Mouse (Mus musculus) Muller cell, postnatal 12 days (primary cell): ENCODE measurements at regions not wholly inside any gene's neighbourhood (a gene's known extent, or its start where the extent isn't known, plus 50 kb on each side); places are given as distances from the start of the nearest gene placed in this dataset.
"Not testable (repeated sequence)": the region's sequence is repeated elsewhere in the genome, so short reads cannot be mapped to it uniquely, and the experiment has no call there.

Experiments
- DNase-seq: peaks from one replicate; pipeline ENCODE4 v3.0.0-alpha.2; 2015; ENCODE audit errors: inconsistent ontology term

DNA sequence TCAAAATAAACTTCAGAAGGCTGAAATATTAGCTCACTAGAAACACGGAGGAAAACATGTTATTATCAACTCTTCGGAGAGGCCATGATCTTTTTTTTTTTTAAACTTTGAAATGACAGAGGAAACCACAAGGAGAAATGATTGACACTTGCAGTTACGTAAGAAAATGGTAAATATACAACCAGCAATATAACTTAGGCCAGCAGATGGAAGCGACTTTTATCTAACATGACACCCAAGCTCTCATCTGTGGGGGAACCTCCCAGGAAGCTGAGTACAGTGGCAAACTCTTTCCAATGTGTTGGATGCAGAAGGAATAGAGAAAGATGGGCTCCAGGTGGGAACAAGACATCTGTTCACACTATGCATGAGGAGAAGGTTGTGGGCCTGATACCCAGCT is 104.2 kb downstream of the Gm5426 start:
- no peak for DNase-seq

- no peak for DNase-seq
Observed at GRCm38 (mm10) chr10:96253671-96254070, 117.3 kb downstream of the Gm5426 start.

DNA sequence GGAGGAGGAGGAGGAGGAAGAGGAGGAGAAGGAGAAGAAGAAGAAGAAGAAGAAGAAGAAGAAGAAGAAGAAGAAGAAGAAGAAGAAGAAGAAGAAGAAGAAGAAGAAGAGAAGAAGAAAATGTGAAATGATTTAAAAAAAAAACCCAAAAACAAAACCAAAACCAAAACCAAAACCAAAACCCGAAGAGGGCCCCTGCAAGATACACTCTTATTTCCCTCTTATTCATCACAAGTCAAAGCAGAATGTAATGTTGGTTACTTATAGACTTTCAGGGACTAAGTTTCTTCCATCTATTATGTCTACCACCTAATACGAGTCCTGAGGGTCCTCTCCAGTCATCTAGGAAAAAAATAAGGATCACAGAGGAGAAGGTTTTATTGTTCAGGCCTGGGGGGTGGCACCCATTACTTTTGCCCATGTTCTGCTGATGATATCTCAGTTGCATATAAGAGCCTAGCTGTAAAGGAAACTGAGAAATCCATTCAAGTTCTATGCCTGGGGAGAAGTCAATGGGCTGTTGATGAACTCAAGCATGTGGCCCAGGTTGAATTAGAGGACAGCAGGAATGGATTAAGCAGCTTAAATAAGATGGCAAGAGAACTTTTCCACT is 118.0 kb downstream of the Gm5426 start:
- no peak for DNase-seq

GRCm38 (mm10) chr10:96257935-96258334 is 121.5 kb downstream of the Gm5426 start:
- no peak for DNase-seq

GRCm38 (mm10) chr10:96259242-96259641 is 122.8 kb downstream of the Gm5426 start:
- no peak for DNase-seq

- no peak for DNase-seq
Observed at GRCm38 (mm10) chr10:96259648-96260047, 123.2 kb downstream of the Gm5426 start.

- no peak for DNase-seq
Observed at GRCm38 (mm10) chr10:96263544-96263943, 127.1 kb downstream of the Gm5426 start.

DNA sequence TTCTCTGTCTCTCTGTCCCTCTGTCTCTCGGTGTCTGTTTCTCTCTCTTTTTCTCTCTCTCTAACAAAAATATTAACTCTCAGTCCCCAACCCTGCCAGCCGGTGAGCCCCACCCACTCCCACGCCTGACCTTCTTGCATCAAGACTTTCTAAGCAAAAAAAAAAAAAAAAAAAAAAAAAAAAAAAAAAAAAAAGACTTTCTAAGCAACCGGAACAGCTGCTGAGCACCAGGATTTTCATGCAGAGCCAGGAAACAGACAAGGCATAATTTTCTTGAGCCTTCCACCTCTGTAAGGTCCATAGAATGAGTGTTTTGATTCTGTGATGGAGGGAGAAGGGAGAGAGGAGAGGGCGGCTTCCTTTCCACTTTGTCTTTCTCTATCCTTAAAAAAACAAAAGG is 128.0 kb downstream of the Gm5426 start:
- no peak for DNase-seq

- DNase-seq: no peak
Observed at GRCm38 (mm10) chr10:96264866-96265265, 128.5 kb downstream of the Gm5426 start.

- no peak for DNase-seq
Observed at GRCm38 (mm10) chr10:96266100-96266735, 129.8 kb downstream of the Gm5426 start.

- no peak for DNase-seq
Observed at GRCm38 (mm10) chr10:96267603-96268002, 131.2 kb downstream of the Gm5426 start.

GRCm38 (mm10) chr10:96273607-96274365 is 137.4 kb downstream of the Gm5426 start:
- DNase-seq: no peak

DNA sequence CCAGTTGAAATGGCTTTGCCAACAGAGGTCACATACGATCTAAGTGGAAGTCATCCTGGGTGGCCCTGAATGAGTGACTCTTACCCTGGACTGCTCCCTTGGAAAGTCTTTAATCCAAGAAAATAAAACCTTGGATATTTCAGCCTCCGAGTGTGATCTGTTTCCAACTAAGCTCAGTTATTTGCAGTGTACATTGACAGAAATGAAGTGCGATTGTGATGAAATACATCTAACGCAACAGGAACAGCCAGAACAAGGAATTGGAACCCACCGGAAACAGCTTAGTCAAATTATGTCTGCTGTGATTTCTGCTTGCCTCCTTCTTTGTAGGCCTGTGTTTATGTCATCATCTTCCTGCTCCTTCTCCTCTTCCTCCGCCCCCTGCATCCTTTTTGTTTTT is 143.7 kb downstream of the Gm5426 start:
- no peak for DNase-seq

DNA sequence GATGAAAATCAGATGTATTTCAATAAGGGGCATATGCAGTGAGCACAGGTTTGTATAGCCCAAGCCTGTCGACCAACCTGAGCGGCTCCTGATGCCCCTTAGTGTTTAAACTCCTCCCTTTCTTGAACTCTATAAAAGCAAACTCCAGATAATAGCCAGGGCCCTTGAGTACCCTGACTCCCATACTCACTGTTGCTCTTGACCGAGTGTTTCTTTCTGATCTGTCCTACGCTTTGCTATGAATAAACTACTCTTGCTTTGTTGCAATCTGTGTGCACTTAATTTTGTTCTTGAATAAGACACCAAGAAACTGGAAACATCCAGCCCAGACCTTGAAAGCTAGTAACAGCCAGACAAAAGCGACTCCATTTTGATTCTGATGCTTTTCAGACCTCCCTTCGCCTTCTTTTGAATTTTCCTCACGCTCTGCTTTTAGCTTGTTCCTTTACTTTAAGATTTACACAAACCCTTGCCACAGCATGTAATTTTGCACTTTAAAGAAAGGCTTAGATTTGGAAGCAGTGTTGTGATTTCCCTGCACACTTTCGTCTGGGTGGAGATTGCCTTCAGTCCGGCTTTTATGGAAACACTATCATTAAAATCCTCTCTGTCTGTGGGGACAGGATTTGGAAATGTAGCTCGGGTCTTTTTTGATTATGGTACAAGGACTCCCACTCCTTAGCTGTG is 149.1 kb downstream of the Gm5426 start:
- DNase-seq: no peak

- DNase-seq: no peak
Observed at GRCm38 (mm10) chr10:96286094-96286485, 149.7 kb downstream of the Gm5426 start.

- DNase-seq: not testable (repeated sequence)
Observed at GRCm38 (mm10) chr10:96289005-96289404, 152.6 kb downstream of the Gm5426 start.

- no peak for DNase-seq
Observed at GRCm38 (mm10) chr10:96293622-96294021, 157.2 kb downstream of the Gm5426 start.

DNA sequence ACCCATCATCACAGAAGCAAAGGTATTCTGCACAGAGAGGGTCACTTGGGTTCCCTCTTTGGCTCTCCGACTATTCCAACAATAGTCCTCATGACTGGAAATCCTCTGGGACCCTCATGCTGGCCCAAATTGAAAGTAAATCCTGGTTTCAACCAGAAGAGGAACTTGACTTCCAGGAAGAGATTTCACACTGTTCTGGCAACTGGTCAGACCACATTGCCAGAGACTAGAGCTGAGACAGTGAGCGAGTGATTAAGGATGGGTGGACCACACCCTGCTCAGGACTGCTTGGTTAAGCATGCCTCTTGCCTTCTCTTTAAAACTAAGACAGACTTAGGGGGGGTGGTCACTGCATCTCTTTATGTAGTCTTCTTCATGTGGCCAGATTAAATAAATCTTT is 158.3 kb downstream of the Gm5426 start:
- DNase-seq: no peak

DNA sequence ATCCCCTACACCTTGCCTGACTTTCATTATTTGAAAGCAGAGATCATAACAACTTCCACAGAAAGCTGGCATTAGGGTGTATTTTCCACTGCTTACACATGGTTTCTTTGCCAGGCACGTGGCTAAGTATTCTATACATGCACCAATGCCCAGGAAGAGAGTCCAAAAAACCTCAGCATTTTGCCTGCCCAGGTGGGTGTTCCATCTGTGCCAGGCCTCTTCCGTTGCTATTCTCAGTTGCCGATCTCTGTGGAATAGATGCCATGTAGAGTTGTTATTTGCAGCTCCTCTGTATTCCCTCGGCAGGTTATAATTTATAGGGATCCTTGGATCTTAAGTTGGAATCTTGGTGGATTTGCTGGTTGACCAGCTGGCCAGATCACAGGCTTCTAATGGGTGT is 161.3 kb downstream of the Gm5426 start:
- DNase-seq: no peak

DNA sequence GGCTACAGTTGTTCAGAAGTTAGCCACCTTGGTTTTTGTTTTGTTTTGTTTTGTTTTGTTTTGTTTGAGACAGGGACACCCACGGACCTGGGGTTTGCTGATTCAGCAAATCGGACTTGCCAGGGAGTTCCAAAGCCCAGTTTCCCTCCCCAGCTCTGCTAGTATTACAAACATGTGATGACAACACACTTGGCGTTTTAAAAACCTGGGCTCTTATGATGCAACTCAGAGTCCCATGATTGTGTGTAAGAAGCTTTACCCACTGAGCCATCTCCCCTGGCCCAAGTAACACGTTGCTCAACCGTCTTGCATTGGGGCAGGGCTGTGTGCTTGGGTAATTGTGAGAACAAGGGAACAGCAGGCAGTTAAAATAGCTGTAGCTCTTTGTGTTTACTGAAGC is 162.2 kb downstream of the Gm5426 start:
- DNase-seq: no peak

DNA sequence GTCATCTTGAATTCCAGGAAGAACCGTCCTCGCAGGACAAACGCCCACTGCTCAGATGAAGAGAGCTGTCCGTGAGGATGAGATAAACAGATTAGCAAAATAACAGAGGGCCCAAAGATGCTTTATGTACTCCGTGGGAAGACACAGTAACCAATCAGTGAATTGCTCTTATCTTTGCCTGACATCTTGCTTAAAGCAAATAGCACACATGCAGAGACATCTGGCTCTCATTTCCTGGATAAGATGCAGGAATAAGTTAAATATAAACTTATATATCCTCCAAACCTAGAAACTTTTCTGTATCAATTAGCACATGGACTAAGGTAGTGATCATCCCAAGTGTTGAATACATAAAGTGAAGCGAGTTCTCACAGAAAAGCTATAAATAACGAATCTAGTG is 169.3 kb downstream of the Gm5426 start:
- DNase-seq: no peak

DNA sequence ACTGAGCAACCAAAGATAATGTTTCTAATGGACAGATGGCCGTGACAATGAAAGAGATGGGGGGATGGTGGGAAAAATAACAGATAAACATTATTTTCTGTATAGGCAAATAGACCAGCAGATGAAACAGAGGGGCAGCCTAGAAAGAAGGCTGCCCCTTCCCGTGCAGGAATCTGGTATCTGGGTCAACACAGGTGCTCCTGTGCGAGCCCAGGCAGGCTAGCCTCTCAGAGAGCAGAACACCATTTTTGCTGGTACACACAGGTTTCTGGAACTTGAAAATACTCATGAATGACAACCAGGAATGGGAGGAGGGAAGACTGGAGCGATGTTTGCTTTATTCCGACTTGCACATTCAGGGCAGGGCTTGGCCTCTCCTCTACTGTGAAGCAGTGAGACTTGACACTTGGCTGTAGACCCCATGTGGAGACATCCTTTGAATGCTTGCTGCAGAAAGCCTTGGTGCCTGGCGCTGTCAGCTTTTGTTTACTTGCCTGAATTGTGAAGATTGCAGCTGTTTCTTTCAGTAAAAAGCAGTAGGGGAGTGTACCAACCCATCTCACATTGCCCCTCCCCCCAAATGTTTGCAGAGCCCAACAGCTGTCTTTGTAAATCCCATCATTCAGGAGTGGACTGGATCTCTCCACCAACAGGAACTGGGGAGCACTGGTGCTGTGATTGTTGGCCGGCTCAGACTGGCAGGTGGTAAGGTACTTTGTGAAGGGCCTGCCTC is 172.5 kb downstream of the Gm5426 start:
- peak; percentile 56 for DNase-seq
